Mouse (Mus musculus): ENCODE measurements around the gene Hfe.
"Not testable (repeated sequence)": the region's sequence is repeated elsewhere in the genome, so short reads cannot be mapped to it uniquely, and the experiment has no call there.

The Hfe gene

DNA sequence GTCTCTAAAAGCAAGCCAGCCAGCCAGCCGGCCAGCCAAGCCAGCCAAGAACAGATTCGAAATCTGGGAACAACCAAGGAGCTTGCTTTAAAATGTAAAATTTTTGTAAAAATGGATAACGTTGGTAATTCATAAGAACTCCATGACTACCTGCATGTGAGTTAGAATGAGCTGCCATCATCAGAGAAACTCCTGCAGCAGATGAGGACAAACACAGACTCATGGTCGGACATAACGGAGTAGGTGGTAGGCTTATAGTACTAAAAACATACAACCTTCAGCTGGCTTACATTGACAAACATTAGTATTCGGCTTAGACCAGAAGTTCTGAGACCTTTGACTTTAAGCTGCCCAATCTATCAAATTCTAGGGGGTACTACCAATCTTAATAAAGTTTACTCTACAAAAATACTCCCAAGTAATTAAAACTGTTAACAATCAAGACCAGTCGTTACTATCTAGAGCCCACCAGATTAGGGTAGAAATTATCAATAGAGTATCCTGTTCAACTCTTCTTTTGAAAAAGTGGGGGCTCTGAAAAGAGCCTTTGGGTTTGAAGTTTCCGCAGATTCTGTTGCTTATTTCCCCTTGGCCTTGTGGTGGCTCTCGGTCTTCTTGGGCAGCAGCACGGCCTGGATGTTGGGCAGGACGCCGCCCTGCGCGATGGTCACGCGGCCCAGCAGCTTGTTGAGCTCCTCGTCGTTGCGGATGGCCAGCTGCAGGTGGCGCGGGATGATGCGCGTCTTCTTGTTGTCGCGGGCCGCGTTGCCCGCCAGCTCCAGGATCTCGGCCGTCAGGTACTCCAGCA is 27.5 kb downstream of the Hfe start:
- DNase-seq, result not testable (repeated sequence)

DNA sequence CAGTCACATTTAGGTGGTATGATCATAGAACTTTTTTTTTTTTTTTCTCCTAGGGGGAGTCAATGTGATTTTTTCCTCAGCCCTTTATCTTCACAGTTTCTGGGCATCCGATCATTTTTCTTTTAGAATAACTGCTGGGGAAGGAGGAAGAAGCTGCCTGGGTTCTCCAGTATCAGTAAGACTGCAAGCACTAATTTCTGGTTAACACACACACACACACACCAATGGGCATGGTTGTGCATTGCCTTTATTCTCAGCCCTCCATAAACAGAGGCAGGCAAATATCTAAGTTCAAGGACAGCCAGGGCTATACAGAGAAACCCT is 28.1 kb downstream of the Hfe start:
- no peak for DNase-seq

DNA sequence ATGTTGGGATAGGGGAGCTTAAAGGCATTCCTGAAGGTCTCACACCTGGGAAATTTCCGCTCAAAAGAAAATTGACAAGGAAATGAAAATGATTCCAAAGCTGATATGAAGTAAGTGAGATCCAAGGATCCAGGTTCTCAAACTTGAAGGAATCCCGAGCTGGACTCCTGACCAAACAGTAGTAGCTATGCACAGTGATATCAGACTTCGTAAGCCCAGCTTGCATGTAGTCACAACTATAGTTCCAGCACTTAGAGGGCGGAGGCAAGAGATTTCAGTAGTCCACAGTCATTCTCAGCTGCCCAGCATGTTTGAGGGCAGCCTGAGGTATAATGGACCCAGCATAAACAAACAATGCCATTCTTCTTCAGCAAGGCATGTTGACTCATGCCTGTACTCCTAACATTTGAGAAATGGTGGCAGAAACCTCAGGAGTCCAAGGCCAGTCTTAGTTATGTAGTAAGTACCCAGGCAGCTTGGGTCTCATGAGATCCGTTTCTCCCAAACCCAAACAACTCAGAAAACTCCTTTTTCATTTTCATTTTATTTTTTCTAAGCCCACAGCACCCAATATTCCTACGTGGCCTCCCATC is 28.6 kb downstream of the Hfe start:
- DNase-seq, result no peak

DNA sequence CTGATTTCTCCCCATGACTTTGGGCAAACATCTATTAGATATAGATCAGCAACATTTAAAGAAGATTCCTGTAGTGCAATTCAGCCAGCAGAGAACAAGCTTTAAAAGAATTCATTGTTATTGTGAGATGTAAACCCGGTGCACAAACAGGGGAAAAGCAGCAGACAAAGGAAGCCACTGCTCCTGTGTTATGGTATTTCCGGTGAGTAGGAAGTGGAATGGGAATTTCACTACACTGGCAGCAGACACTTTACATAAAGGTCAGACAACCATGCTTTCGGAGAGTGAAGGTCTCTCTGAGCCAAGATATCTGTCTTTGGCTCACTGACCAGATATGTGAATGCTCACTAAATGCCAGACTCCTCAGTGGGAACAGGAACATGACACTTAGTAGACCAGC is 48.1 kb downstream of the Hfe start:
- no peak for DNase-seq

DNA sequence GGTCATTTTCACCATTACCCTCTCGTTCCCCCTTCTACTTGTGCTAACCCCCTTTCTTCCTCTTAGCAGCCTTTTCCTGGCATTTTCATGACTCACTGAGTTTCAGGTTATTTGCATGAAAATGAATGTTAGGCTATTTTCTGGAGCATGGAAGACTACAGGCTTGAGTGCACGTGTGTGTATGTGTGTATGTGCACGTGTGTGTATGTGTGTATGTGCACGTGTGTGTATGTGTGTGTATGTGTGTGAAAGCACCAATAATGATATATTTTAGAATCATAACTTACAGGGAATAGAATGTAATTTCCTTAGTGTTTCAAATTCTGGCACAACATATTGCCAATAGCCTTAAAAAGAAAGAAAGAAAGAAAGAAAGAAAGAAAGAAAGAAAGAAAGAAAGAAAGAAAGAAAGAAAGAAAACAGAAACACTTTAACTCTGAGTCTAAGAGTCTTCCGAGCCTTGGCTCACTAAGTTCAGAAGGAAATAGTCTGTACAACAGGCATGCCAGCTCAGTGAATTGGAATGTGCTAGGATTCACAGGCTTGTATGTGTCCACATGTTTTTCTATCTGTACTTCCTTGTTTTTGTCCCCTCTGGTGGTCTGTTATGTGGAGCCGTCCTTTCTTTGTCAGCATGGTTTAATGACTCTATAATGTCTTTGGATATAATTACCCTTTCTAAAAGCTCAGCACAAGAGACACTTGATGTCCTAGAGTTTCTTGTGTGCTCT is 50.9 kb downstream of the Hfe start:
- no peak for DNase-seq

Measured in cerebellum, adult 11-12 months (tissue).